Mouse (Mus musculus) small intestine, adult 2 months (tissue): ENCODE measurements around the gene Atrn.
"Not testable (repeated sequence)": the region's sequence is repeated elsewhere in the genome, so short reads cannot be mapped to it uniquely, and the experiment has no call there.

ENCODE experiments used
- CTCF ChIP-seq: fragments of 200-500 bp; IDR thresholded peaks from 2 replicates; pipeline ENCODE4 v1.5.1; 2012; ENCODE audit warnings: low read depth, mild to moderate bottlenecking, control low read depth, inconsistent platforms, low read length, moderate library complexity, mixed read lengths; ENCODE audit not compliant: insufficient replicate concordance, insufficient read length; ENCODE audit errors: extremely low read depth
- POLR2A ChIP-seq: fragments of 200-500 bp; IDR thresholded peaks from 2 replicates; pipeline ENCODE4 v1.6.1; 2012; ENCODE audit warnings: low read depth, mild to moderate bottlenecking, control low read depth, inconsistent platforms, low read length, moderate library complexity

DNA sequence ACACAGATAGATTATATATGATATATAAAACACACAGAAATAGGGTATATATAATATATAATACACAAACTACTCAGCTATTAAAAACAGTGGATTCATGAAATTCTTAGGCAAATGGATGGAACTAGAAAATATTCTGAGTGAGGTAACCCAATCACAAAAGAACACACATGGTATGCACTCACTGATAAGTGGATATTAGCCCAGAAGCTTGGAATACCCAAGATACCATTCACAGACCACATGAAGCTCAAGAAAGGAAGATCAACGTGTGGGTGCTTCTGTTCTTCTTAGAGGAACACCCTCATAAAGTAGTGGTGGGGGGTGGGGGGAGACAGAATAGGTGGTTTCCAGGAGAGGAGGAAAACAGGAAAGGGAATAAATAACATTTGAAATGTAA is 125.1 kb downstream of the Atrn start:
- not testable (repeated sequence) for TF ChIP-seq CTCF, POLR2A
